Mouse (Mus musculus): ENCODE results near the gene Mup7.
"Not testable (repeated sequence)": the region's sequence is repeated elsewhere in the genome, so short reads cannot be mapped to it uniquely, and the experiment has no call there.

The Mup7 gene

GRCm38 (mm10) chr4:60070375-60070774, at the start of gene Mup7:
Gene Mup7, minus strand, starts transcription at chr4:60070475.
- not testable (repeated sequence) for DNase-seq

GRCm38 (mm10) chr4:60079865-60080264, 9.6 kb upstream of the Mup7 start:
- not testable (repeated sequence) for DNase-seq

GRCm38 (mm10) chr4:60029334-60030111, 40.8 kb downstream of the Mup7 start:
- DNase-seq, result not testable (repeated sequence)

- DNase-seq, result not testable (repeated sequence)
Observed at GRCm38 (mm10) chr4:60020141-60020540, 50.1 kb downstream of the Mup7 start.
